Mouse (Mus musculus) limb, embryonic 13.5 days (tissue): ENCODE measurements around the gene Mroh3. TPM values are rescaled to one million over a fixed set of nuclear protein-coding genes. Genes with fewer than 3 reads are reported as not detected.
A peak's percentile ranks its signal among the peaks of the same experiment; 100 is the strongest.

ENCODE experiments used
- ATAC-seq: fragments of 200-750 bp; cut with Nextera tagmentation; 2 replicates; pipeline ENCODE4 v1.8.0; 2017; ENCODE audit warnings: low read depth, moderate number of reproducible peaks, moderate TSS enrichment; ENCODE audit not compliant: low FRiP score
- H3K27ac ChIP-seq: fragments of 300-500 bp; sonication (generic); 2 replicates; pipeline ENCODE4 v1.5.1; 2015; ENCODE audit warnings: inconsistent platforms, mild to moderate bottlenecking, moderate library complexity
- H3K27me3 ChIP-seq: fragments of 300-500 bp; sonication (generic); 2 replicates; pipeline ENCODE4 v1.6.1; 2015; ENCODE audit warnings: mild to moderate bottlenecking, inconsistent platforms
- H3K36me3 ChIP-seq: fragments of 300-500 bp; sonication (generic); 2 replicates; pipeline ENCODE4 v1.6.1; 2015; ENCODE audit warnings: inconsistent platforms, mild to moderate bottlenecking, moderate library complexity
- H3K4me1 ChIP-seq: fragments of 300-500 bp; sonication (generic); 2 replicates; pipeline ENCODE4 v1.6.1; 2015; ENCODE audit warnings: inconsistent platforms
- H3K4me2 ChIP-seq: fragments of 300-500 bp; sonication (generic); replicated peaks from 2 replicates; pipeline ENCODE4 v1.6.1; 2015; ENCODE audit warnings: inconsistent platforms, mild to moderate bottlenecking, moderate library complexity
- H3K4me3 ChIP-seq: fragments of 300-500 bp; sonication (generic); 2 replicates; pipeline ENCODE4 v1.5.1; 2015; ENCODE audit warnings: moderate library complexity, mild to moderate bottlenecking, inconsistent platforms
- H3K9ac ChIP-seq: fragments of 300-500 bp; sonication (generic); 2 replicates; pipeline ENCODE4 v1.6.1; 2015; ENCODE audit warnings: mild to moderate bottlenecking, inconsistent platforms
- H3K9me3 ChIP-seq: fragments of 300-500 bp; sonication (generic); 2 replicates; pipeline ENCODE4 v1.6.1; 2016; ENCODE audit warnings: inconsistent platforms
- WGBS: fragments of 180-500 bp; shearing (Covaris S2); methylation state at CpG from one replicate; pipeline ENCODE4 v1.1.7; 2015; 5-methylcytosine and 5-hydroxymethylcytosine counted together
- polyA plus RNA-seq: library from polyadenylated mRNA; unstranded; fragments of >200 nt; fragmentation: Nextera tagmentation; extraction: Ambion mirVana; gene quantifications from 2 replicates; pipeline ENCODE4 v1.2.1, GENCODE M21; 2015

Mroh3 gene
- polyA plus RNA-seq, 1 experiment from 2014 or later: not detected

- ATAC-seq: no peak
- H3K4me1 ChIP-seq: peaks cover 48% of the 10 kb centered on the region
These were observed 70.3 kb downstream of the Mroh3 start for GRCm38 (mm10) chr1:136142336-136142735.

GRCm38 (mm10) chr1:136141176-136141950 lies 71.3 kb downstream of the Mroh3 start:
- peaks cover 58% of the 10 kb centered on the region for H3K4me1 ChIP-seq
- H3K9ac ChIP-seq: no peak overlapping the region
- H3K4me3 ChIP-seq: no peak overlapping the region
- peaks cover 17% of the 10 kb centered on the region for H3K36me3 ChIP-seq
- no peak overlapping the region; the same call in 1 of the 2 replicates for H3K27ac ChIP-seq
- H3K9me3 ChIP-seq: no peaks in the 10 kb centered on the region
- H3K27me3 ChIP-seq: no peaks in the 10 kb centered on the region
- WGBS: 88% methylated on average over 11 of the region's 11 CpGs
- no peak overlapping the region for H3K4me2 ChIP-seq
- ATAC-seq: no peak

More at GRCm38 (mm10) chr1:136142336-136142735, 70.3 kb downstream of the Mroh3 start:
- peaks cover 23% of the 10 kb centered on the region for H3K36me3 ChIP-seq
- H3K27me3 ChIP-seq: no peaks in the 10 kb centered on the region
- no peak overlapping the region for H3K9ac ChIP-seq
- H3K27ac ChIP-seq: no peak overlapping the region
- no peaks in the 10 kb centered on the region for H3K9me3 ChIP-seq
- WGBS: 64% methylated on average over 6 of the region's 6 CpGs
- H3K4me3 ChIP-seq: no peak overlapping the region
- no peak overlapping the region for H3K4me2 ChIP-seq

GRCm38 (mm10) chr1:136139990-136140640 lies 72.5 kb downstream of the Mroh3 start:
- Histone ChIP-seq H3K27me3 (no peaks in the 10 kb centered on the region), H3K4me3 (peak overlapping the region; percentile 59), H3K27ac (peak overlapping the region; percentile 94), H3K4me1 (peaks cover 70% of the 10 kb centered on the region), H3K4me2 (peak overlapping the region; percentile 88), H3K9me3 (no peaks in the 10 kb centered on the region), H3K9ac (peak overlapping the region; percentile 87), H3K36me3 (peaks cover 7% of the 10 kb centered on the region)
- ATAC-seq: peak; percentile 67
- WGBS: under 1% methylated on average over 32 of the region's 32 CpGs

- H3K4me3 ChIP-seq: no peak overlapping the region
These were observed 74.3 kb downstream of the Mroh3 start for GRCm38 (mm10) chr1:136138191-136138830.

GRCm38 (mm10) chr1:136137575-136137974 lies 75.1 kb downstream of the Mroh3 start:
- ATAC-seq: peak; percentile 16; the same call in 1 of the 2 replicates
- Histone ChIP-seq H3K27me3 (no peaks in the 10 kb centered on the region), H3K4me3 (no peak overlapping the region), H3K4me2 (peak overlapping the region; percentile 28), H3K36me3 (no peaks in the 10 kb centered on the region), H3K9ac (0 out of 2 replicates have a peak overlapping the region, but pooled peaks have one; percentile 32), H3K27ac (peak overlapping the region; percentile 73), H3K4me1 (peaks cover 93% of the 10 kb centered on the region), H3K9me3 (no peaks in the 10 kb centered on the region)
- under 1% methylated on average over 4 of the region's 4 CpGs for WGBS

More at GRCm38 (mm10) chr1:136138191-136138830, 74.3 kb downstream of the Mroh3 start:
- no peak for ATAC-seq
- H3K4me2 ChIP-seq: peak overlapping the region; percentile 28
- H3K9me3 ChIP-seq: no peaks in the 10 kb centered on the region
- H3K4me1 ChIP-seq: peaks cover 89% of the 10 kb centered on the region
- H3K36me3 ChIP-seq: no peaks in the 10 kb centered on the region
- peak overlapping the region; percentile 73 for H3K27ac ChIP-seq
- WGBS: 34% methylated on average over 10 of the region's 10 CpGs
- H3K9ac ChIP-seq: peak overlapping the region; percentile 32; the same call in 1 of the 2 replicates
- no peaks in the 10 kb centered on the region for H3K27me3 ChIP-seq

- Histone ChIP-seq H3K27me3 (no peaks in the 10 kb centered on the region), H3K4me2 (peak overlapping the region; percentile 28), H3K36me3 (no peaks in the 10 kb centered on the region), H3K9me3 (no peaks in the 10 kb centered on the region), H3K27ac (peak overlapping the region; percentile 73), H3K4me1 (peaks cover 93% of the 10 kb centered on the region), H3K4me3 (no peak overlapping the region), H3K9ac (no peak overlapping the region; the same call in 1 of the 2 replicates)
- WGBS: 21% methylated on average over 7 of the region's 7 CpGs
- ATAC-seq: no peak
These were observed 75.5 kb downstream of the Mroh3 start for GRCm38 (mm10) chr1:136137071-136137531.

- Histone ChIP-seq H3K9ac (peak overlapping the region; percentile 25; the same call in 1 of the 2 replicates), H3K4me1 (peaks cover 95% of the 10 kb centered on the region), H3K36me3 (no peaks in the 10 kb centered on the region), H3K27ac (peak overlapping the region; percentile 73), H3K4me3 (no peak overlapping the region), H3K4me2 (peak overlapping the region; percentile 28), H3K9me3 (no peaks in the 10 kb centered on the region), H3K27me3 (no peaks in the 10 kb centered on the region)
- 33% methylated on average over 4 of the region's 4 CpGs for WGBS
- peak; percentile 5; the same call in 1 of the 2 replicates for ATAC-seq
These were observed 76.1 kb downstream of the Mroh3 start for GRCm38 (mm10) chr1:136136547-136136946.

GRCm38 (mm10) chr1:136135777-136136444 lies 76.7 kb downstream of the Mroh3 start:
- H3K9me3 ChIP-seq: no peaks in the 10 kb centered on the region
- peak overlapping the region; percentile 28; the same call in 1 of the 2 replicates for H3K4me2 ChIP-seq
- H3K36me3 ChIP-seq: no peaks in the 10 kb centered on the region
- 0 out of 2 replicates have a peak overlapping the region, but pooled peaks have one; percentile 8 for H3K9ac ChIP-seq
- no peak for ATAC-seq
- H3K27me3 ChIP-seq: no peaks in the 10 kb centered on the region
- peak overlapping the region; percentile 73; the same call in 1 of the 2 replicates for H3K27ac ChIP-seq
- H3K4me1 ChIP-seq: peaks cover 92% of the 10 kb centered on the region
- WGBS: 67% methylated on average over 6 of the region's 6 CpGs
- no peak overlapping the region for H3K4me3 ChIP-seq

- Histone ChIP-seq H3K4me2 (no peak overlapping the region), H3K9me3 (no peaks in the 10 kb centered on the region), H3K9ac (no peak overlapping the region), H3K36me3 (no peaks in the 10 kb centered on the region), H3K4me3 (no peak overlapping the region), H3K27ac (no peak overlapping the region), H3K4me1 (peaks cover 93% of the 10 kb centered on the region), H3K27me3 (no peaks in the 10 kb centered on the region)
- WGBS: 35% methylated on average over 1 of the region's 1 CpGs
- ATAC-seq: no peak
These were observed 77.6 kb downstream of the Mroh3 start for GRCm38 (mm10) chr1:136135046-136135445.

- 53% methylated on average over 2 of the region's 2 CpGs for WGBS
- Histone ChIP-seq H3K27me3 (no peaks in the 10 kb centered on the region), H3K9me3 (no peaks in the 10 kb centered on the region), H3K4me1 (peaks cover 93% of the 10 kb centered on the region), H3K9ac (no peak overlapping the region), H3K4me3 (no peak overlapping the region), H3K36me3 (no peaks in the 10 kb centered on the region), H3K27ac (no peak overlapping the region), H3K4me2 (no peak overlapping the region)
- no peak for ATAC-seq
These were observed 78.1 kb downstream of the Mroh3 start for GRCm38 (mm10) chr1:136134547-136134946.

GRCm38 (mm10) chr1:136133570-136134240 lies 78.9 kb downstream of the Mroh3 start:
- Histone ChIP-seq H3K27ac (0 out of 2 replicates have a peak overlapping the region, but pooled peaks have one; percentile 10), H3K27me3 (no peaks in the 10 kb centered on the region), H3K4me1 (peaks cover 93% of the 10 kb centered on the region), H3K36me3 (no peaks in the 10 kb centered on the region), H3K4me3 (peak overlapping the region; percentile 85), H3K9ac (peak overlapping the region; percentile 39; the same call in 1 of the 2 replicates), H3K9me3 (no peaks in the 10 kb centered on the region), H3K4me2 (peak overlapping the region; percentile 87)
- no peak for ATAC-seq
- 28% methylated on average over 13 of the region's 13 CpGs for WGBS
